Mouse (Mus musculus) urinary bladder, postnatal 36 days (tissue): ENCODE results near the gene Pcna.
"Not testable (repeated sequence)": the region's sequence is repeated elsewhere in the genome, so short reads cannot be mapped to it uniquely, and the experiment has no call there.

Experiments
- DNase-seq, 2 experiments: peaks; one replicate each; pipeline ENCODE4 v3.0.0; 2022; ENCODE audit warnings: low spot score in 2 of 2, mixed read lengths in 1 of 2

The Pcna gene

DNA sequence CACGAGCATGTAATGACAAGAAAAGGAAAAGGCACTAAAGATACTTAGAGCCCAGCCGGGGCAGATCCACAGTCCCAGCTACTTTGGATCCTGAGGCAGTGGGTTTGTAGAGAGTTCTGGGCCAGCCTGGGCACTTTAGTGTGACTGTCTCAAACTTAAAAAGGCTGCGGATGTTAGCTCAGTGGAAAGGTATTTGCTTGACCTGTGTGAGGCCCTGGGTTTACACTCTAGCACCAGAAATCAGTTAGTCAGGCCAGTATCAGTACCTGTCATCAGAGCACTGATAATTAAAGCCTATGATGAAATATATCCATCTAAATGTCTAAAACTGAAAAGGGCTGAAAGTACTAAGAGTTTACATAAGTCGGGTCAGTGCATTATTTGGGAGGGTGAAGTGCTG, 23.1 kb upstream of the Pcna start:
- DNase-seq: no peak

DNA sequence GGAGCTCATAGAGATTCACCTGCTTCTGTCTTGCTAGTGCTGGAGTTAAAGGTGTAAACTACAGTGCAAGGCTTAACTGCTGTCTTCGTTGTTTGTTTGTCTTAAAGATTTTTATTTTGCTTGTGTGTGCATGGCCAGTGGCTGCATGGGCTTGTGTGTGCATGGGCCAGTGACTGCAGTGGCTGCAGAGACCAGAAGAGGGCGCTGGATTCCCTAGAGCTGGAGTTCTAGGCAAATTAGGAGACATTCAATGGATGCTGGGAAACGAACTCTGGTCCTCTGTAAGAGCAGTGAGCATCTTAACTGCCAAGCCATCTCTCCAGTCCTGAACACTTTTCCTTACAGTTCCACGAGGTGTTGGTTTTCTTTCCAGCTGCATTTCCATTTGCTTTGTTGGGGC, 22.4 kb upstream of the Pcna start:
- DNase-seq: no peak

DNA sequence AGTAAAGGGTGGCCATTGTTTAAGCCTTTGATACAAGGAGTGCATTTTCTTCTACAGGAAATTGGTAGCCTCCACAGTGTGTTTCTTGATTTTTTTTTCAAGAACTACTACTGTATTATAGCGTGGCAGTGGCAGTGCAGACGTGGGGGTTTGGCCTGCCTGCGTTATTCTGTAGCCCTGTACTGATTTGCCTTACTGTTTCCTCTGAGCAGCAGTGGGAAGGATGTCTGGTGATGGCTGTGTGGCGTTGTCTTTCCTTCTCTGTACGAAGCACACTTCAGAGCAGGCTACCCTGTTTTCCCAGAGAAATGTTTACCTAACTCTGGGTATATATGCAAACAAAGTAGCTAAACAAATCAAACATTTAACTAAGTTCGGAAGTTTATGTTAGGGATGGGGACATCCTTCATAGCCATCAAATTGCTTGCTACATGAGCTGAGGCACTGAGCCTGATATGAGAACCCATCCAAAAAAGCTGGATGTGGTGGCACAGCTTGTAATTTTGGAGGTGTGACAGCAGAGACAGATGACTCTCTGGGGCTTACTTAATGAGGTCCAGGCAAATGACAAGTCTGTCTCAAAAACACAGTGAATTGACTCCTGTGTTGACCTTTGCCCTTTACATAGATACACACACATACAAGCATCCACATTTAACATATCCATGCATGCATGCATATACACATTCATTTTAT, 19.7 kb upstream of the Pcna start:
- no peak for DNase-seq

DNA sequence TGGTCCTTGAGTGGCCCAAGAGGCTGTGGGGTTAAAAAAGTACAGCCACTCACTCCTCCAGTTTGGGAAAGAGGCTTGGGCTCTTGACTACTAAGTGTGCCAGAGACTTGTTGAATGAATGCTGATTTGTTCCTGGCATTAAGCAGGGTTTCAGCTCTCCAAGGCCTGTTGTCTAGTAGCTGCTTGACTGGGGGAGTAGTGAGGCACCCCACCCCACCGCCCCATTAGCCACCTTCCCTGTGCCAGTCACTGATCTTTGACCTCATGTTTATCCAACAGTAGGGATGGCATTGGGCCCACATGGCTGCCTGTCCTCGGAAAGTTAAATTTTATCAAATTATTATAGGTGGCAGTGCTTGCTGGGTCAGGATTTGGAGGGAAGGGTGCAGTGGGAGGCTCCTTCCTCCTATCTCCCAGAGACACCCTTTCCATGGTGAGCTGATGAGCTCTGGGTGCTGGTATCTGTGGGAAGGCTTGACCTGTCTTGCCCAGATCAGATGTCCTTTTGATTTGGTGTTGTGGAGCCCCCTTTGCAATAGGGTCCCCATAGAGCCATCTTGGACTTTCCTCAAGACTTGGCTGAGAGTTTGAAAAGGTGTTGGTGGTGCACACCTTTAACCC, 17.3 kb upstream of the Pcna start:
- DNase-seq: no peak

DNA sequence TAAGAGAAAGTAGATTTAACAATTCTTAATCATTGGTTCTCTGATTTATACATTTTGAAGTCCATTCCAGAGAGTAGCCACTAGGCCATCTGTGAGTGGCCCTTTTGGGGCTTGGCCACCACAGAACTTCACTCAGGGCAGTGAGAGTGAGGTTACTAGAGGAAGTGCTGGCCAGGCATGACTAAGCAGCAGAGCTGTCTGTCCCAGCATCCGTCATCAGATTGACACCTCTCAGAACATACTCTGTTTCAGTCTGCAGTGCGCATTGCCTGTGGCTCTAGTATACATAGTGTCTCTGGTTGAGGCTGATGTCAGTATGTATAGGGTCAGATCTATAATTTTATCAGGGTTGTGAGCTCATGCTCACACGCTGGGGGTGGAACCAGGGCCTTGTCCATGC, 16.1 kb upstream of the Pcna start:
- DNase-seq: no peak

DNA sequence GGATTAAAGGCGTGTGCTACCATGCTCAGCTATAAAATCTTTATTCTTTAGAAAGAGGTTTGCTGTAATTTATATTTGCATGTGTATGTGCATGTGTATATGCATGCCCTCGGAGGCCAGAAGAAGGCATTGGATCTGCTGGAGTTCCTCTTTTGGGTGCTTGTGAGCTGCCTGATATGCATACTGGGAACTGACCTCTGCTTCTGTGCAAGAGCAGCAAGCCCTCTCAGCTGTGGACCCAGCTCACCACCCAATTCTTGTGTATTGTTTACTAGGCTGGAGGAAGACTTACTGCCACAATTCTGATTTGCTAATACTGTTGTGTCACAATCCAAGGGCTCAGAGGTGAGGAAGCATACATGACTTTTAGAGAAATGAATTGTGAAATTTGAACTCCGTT, 13.0 kb upstream of the Pcna start:
- DNase-seq: no peak

DNA sequence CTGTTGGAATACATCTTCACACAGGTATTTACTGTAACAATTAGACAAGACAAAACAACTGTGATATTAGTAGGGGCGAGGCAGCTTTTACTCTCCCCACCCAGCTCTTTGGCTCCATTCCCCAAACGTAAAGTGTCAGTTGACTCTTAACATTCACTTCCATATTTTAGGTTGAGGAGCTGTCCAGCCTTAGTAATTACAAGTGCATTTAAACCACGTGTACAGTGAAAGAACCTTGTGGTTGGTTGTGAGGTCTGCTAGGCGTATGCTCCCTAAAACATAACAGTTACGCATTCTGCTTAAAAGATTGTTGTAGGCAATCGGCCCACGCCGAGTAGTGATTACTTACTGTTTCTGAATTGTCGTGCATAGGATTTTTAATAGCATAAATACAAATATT, 12.1 kb upstream of the Pcna start:
- no peak for DNase-seq

DNA sequence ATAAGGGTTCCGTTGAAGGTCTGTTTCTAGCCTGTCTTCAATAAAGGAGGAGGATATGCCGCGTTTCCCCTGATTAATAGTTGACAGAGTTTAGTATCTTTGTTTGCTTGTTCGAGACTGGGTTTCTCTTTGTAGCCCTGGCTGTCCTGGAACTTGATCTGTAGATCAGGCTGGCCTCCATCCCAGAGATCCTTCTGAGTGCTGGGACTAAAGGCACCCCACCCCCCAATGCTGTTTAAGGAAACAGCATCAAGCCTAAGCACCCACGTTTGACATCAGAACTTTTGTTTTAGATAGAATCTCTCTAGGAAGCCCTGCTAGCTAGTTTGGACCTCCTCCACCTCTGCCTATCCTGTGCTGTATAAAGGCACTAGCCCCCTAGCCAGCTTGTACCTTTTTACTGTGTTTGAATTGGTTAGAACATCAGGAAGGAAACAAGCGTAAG, 11.2 kb upstream of the Pcna start:
- DNase-seq: no peak

DNA sequence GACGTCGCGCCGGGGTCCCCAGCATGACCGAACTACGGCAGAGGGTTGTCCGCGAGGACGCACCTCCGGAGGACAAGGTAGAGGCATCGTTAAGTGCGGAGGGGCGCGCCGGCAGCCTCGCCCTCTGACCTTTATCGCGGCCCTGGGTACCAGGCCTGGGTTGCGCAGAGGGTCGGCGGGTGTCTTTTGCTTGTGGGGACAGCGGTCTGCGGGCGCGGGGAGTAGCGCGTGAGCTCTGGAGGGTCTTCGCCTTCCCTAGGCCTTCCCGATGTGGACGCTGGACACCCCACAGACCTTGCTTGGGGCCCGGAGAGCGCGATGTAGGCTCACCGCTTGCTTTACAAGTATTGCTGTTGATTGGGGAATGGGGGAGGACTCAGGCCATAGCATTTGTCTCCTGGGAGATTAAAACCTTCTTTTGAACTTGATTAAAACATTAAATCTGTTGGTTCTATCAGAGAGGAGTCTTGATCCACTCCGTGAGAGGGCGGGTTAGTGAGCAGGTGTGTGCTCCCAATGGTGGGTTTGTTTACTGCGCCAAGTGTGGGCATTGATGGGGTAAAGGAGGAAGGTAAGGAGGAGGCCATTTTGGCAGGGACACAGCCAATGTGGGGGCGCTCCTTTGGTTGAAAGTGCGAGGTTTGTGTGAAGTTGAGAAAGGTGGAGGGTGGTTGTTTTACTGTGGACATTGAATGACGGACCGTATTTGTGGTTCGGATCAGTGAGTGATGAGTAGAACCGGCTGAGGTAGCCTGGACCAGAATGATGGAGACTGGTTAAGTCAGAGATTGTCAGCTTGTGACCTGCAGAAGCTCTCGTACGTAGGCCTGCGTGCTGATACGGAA, 10.5 kb upstream of the Pcna start:
- peak in 1 of 2 experiments; percentile 27 for DNase-seq

DNA sequence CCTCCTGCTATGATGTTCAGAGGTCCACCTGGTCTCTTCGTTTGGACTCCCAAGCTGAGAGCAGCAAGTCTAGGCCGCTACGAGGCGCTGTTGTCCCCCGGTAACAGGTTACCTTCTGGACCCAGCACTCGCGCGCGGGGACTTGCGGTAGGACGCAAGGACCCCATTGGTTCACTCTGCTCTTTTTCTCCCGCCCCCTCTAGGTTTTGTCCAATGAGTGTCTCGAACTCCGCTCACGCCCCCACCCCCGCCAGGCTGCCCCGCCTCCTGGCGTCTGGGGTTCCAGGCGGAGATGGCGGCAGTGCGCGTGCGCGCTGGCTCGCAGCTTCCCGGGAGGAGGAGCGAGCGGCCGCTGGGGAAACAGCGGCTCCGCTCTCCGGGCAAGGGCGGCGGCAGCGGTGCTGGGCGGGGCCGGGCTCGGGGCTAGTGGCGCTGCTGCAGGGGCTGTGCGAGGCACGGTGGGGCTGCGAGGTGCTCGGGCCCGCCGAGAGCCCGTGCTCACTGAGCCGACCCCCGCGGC, 9.8 kb upstream of the Pcna start, which contains the start of gene Cds2:
Cds2 (plus strand) TSS at position 270 of the 520 bp plus-strand sequence.
- DNase-seq: peak; percentile 98 to 99

DNA sequence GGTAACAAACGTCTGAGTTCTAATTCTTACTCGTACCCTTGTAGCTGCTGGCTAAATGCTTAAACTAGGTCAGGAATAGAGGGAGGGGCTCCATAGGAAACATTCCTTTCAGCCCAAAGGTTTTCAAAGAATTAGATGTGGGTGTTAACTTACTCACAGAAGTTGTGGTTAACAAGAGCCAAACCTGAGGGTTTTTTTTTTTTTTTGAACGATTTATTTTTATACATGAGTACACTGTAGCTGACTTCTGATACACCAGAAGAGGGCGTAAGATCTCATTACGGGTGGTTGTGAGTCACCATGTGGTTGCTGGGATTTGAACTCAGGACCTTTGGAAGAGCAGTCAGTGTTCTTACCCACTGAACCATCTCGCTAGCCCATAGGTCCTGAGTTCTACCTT, 9.1 kb upstream of the Pcna start:
- DNase-seq: no peak

DNA sequence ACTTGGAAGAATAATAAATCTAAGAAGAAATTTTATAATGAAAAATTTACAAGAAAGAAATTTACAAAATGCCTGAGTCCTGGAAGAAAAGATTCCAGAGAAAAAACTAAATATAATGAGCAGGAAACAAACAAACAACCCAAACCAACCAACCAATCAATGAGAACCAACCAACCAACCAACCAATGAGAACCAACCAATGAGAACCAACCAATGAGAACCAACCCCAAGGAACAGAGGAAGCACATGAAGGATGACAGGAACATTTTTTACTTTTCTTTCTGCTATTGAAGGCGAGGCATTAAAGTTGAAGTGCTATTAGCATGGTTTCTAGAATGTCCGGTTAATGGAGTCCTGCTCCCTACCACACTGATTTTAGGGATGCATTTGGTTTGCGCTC, 7.5 kb upstream of the Pcna start:
- no peak for DNase-seq

DNA sequence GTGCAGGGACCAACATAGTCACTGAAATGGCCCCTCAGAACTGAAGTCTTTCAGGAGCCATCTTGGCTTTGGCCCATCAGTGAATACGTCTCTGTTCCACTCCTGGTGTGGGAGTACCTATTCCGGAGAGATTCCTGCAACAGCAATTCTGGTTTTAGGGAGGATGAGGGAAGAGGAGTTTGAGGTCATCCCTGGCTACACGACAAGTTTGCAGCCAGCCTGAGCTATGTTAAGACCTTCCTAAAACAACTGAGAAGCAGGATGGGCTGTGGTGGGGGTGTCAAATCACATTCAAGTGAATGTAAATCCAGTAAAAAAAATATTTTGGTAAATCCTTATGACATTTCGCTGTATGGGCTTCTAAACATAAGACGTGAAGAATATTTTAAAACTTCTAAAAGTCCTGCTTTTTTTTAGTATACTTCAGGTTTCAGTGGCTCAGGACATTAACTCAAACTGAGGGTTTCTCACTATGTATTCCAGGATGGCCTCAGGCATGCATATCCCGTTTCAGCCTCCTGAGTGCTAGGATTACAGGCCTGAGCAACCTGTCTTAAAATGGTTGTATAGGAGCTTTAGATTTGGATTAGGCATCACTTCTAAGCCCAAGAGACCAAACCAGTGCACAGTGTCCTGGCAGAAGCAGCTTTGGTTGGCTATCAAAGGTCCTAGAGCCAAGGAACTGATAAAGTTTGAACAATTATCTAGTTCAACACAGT, 4.4 kb upstream of the Pcna start:
- DNase-seq: no peak

DNA sequence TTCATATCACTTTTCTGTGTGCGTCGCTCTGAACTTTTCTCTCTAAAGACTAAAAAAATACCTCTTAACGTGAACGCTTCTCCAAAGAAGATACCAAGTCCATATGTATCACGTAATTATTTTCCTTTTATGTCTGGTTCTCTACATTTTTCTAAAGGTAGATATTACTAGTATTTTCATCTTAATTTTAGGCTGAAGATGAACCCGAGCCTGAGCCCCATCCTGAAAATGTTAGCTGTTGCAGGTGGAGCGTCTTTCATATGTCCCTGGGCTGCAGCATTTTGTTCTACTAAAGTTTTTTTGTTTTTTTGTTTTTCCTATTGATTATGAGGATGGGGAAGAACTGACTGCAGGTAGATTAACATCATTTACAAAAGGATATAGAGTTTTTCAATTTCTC, 489 bp upstream of the Pcna start:
- DNase-seq: no peak

DNA sequence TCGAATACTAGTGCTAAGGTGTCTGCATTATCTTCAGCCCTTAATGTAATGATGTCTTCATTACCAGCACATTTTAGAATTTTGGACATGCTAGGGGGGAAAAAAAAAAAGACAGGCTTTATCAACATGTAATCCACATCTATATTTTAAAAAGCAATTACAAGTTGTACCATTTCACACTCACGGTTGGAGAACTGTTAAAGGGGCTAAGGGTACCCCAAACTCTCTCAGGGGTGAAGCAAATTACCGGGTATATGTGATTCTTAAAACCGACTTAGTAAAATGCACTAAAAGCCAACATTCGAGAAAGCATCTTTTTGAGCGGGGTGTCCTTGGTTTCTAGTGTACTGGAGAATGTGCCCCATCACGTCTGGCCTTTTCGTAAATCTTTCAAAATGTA, 1.2 kb downstream of the Pcna start:
- no peak for DNase-seq

DNA sequence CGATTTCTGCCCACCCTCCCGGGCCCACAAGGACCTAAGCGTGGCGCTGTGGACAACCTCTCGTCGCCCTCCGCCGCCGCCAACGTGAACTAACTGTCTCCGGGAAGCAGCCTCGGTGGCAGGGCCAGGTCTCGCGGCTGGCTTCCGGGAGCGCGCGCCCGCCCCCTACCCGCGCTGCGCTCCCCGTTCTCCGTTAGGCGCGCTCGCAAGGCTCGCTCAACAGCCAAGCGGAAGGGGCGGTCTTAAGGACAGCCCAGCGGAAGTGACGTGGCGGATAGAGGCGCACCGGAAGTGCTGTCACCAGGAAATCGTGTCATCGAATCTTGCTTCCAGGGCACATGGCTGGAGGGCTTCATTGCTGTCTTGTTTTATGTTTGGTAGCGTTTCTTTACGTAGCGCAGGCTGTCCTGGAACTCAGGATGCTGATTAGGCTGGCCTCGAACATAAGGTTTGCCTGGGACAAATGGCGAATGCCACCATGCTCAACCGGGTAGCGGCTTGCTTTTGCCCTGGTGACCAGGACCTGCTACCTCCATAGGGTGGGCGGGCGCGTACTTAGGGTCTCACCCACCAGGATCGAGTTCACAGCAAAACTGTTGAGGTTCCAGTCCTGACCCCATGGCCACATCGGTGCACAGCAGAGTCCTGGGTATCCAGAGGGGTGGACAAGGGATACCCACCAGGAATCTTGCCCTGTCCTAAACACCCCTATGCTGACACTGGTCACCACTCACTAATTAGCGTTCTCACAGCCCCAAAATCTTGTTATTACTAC, 5.4 kb downstream of the Pcna start, which contains the start of gene Tmem230:
Tmem230 (minus strand) TSS at position 269 of the 775 bp plus-strand sequence.
- DNase-seq: peak; percentile 90 to 93

DNA sequence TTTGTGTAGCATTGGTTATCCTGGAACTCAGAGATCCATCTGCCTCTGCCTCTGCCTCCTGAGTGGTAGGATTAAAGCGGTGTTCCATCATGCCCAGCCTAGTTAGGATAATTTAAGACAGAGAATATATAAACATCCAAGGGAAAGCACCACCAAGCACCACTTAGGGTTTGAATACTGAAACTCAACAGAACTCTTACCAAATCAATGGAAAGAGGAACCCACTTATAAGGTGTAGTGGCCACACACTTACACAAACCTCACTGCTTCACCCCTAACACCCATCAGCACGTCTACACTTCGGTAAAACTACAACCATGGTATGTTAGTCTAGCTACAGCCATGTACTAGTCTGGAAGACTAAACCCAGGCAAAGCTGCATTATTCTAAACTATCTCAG, 9.7 kb downstream of the Pcna start:
- no peak for DNase-seq

DNA sequence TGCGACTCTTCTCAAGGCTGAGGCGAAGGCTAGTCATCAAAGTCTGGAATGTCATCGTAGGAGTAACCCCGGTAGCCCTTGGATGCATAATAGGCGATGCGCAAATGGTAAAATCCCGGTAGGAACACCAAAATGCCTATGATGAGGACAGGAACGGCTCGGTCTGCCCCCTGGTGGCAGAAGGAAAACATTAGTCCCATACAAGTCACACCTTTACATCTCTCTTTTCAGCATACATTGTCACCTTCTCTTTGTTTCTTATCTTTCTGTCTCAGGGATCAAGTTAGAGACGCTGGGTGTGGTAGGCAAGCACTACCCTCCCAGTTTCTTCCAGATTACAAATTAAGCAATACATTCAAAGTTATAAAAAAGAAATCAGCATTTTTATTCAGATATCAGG, 12.7 kb downstream of the Pcna start:
- peak; percentile 43 to 47 for DNase-seq

DNA sequence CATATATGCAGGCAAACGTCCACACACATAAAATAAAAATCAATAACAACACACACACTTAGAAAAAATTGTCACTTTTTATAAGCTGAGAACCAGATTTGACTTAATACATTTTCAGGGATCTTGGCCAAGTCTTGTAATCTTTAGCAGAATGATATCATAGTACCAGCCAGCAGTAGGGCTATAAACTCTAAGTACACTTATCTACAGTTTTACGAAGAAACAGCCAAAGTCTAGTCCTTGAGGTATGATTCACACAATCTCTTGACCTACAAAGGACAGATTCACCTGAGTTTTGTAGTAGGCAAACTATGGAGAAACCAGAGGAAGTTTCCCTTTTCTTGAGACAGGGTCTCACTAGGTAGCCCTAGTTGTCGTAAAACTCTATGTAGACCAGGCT, 13.7 kb downstream of the Pcna start:
- DNase-seq: not testable (repeated sequence)

DNA sequence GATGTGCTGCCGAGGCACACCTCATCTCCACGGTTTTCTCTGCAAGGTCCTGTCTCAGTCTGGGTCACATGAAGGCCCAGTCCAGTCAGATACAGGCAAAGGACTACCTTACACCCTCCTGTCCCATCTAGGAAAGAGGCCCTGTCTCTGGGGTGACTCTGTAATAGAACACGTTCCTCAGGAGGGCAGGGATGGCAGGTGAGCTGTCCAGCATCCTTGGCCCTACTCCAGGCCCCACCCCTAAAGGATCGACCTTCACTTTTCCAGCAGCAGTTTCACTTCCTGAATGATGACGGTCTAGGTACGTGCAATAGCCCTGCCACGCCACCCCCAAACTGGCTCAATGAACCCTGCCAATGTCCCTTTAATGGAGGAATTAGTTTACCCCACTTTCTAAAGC, 17.1 kb downstream of the Pcna start:
- DNase-seq: no peak

DNA sequence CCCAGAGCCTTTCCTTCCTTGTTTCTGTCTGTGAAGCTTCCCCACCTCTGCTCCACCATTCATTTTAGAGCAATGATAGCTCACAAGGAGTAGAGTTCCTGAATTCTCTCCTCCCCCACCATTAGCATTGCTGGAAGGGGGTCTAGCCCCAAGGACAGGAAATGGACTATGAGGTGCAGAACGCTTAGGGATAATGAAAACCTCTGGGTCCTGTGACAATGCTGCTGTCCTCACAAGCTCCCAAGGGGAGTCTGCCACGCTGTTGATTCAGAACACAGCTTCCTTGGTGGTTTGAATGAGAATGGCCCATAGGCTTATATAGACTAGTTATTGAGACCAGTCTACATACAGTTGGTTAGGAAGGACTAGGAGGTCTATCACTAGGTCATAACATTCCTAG, 17.8 kb downstream of the Pcna start:
- no peak for DNase-seq
